Mouse (Mus musculus): ENCODE results near the gene Nek10.

GRCm38 (mm10) chr14:14799861-14800260 is 3.4 kb upstream of the Nek10 start:
- TF ChIP-seq CTCF (IDR thresholded peaks at IDR 0.05; ENCODE audit: borderline replicate concordance, insufficient read depth, low read depth, low read length) (no peak), POLR2A (IDR thresholded peaks at IDR 0.05; ENCODE audit: borderline replicate concordance, insufficient read depth, low read length) (no peak)

Measured in cerebellum, adult 2 months (tissue).